Mouse (Mus musculus) retina, embryonic 14.5 days (tissue): ENCODE results near the gene Gm29776.

Experiments
- DNase-seq: peaks from one replicate; pipeline ENCODE4 v3.0.0-alpha.2; 2015; ENCODE audit warnings: low spot score

Gene Gm29776

DNA sequence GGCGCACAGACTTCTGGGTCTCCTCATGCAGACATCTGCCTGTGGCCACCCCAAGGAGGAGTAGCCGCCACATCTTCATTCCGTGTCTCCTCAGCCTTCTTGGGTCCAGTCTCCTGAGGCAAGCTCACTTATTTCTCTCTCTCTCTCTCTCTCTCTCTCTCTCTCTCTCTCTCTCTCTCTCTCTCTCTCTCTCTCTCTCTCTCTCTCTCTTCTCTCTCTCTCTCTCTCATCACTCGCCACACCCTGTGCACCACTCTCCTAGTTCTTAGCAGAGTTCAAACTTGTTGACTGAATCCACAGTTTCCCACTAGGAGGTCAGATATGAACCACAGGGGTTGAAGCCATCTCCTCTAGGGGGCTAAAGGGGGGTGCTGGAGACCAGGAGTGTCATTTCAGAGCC is at the start of gene Gm29776:
TSS of gene Gm29776 (minus strand) at position 101 of the 400 bp plus-strand sequence.
- no peak for DNase-seq

DNA sequence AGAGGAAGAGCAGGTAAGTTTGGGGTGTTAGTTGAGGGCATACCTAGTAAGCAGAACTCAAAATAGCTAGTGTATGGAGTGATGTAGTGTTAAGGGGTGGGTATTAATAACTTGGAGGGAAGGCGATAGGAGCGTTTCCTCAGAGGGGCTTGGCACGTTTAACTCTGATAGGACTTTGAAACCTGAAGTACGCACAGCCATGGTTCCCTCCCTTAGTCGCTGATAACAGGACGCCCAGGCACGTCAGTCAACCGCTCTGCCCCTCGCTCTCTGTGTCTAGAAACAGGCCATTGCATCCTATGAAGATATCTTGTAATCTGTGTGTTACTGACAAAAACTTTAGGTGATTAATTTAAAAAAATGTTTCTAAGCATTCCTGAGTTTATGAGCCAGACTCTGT is 47.4 kb upstream of the Gm29776 start:
- DNase-seq: no peak

DNA sequence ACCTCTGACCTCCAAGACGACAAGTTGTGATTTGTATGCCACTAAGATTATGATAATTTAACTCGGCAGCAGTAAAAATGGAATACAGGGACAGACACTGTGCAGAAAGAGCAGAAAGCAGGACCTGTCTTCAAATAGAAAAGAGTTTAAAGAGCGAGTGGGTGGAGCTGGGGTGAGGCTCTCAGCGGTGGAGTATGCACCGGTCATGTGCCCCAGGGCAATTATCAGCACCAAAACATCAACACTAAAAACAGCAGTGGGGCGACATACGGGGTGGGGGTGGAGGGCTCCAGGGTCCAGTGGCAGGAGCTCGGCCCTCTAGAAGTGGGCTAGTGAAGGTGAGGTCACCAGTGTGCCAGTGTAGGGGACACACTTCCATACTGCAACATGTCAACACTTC is 45.8 kb upstream of the Gm29776 start:
- no peak for DNase-seq

DNA sequence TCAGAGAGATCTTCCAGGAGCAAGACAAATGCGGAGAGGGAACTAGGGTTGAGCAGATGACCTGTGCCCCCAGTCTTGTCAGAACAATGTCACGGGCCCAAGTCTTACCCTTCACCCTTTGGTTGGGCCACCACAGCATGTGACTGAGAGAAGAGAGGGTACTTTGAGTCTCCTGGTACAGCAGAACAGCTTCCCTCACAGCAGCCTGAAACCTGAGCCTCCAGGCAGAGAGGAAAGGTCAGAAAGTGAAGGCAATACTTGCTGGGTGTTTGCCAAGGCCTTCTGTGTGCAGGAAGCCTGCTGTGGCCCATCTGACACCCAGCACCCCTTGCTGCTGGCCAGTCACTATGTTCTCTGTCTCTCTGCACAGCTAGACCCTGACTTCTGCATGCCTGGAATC is 43.7 kb upstream of the Gm29776 start:
- no peak for DNase-seq

DNA sequence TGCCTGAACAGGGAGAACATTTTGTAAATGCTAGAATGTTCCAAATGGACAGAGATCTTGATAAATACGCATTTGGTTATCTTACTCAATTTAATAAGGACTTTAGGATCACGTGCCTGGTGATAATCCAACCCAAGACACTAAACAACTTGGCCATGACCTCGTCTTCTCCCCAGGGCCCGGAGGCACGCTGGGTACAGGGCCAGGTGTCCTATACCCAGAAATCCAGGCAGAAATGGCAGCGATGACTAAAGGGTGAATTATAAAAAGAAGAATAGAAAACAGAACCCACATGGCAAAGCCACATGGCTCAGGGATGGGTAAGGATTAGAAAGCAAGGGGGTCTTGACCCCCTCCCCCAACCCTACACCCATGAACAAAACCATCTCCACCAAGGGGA is 43.1 kb upstream of the Gm29776 start:
- no peak for DNase-seq

DNA sequence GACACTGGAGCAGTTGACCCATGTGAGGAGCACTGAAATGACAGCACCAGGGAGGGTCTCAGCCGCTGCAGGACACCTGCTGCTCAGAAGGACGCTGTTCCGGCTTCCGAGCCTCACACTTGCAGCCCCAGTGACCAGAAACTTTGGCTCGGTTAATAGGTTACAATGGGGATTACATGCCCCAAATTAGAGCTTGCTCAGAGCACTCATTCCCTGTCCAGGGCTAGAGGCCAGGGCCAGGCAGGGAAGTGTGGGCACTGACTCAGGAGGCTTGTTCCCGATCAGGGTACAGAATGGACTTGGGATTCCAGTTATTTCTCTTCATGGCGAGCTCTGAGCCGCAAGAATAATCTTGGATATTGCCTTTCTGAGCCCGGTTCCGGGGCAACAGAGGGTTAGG is 39.0 kb upstream of the Gm29776 start:
- DNase-seq: peak; percentile 41

DNA sequence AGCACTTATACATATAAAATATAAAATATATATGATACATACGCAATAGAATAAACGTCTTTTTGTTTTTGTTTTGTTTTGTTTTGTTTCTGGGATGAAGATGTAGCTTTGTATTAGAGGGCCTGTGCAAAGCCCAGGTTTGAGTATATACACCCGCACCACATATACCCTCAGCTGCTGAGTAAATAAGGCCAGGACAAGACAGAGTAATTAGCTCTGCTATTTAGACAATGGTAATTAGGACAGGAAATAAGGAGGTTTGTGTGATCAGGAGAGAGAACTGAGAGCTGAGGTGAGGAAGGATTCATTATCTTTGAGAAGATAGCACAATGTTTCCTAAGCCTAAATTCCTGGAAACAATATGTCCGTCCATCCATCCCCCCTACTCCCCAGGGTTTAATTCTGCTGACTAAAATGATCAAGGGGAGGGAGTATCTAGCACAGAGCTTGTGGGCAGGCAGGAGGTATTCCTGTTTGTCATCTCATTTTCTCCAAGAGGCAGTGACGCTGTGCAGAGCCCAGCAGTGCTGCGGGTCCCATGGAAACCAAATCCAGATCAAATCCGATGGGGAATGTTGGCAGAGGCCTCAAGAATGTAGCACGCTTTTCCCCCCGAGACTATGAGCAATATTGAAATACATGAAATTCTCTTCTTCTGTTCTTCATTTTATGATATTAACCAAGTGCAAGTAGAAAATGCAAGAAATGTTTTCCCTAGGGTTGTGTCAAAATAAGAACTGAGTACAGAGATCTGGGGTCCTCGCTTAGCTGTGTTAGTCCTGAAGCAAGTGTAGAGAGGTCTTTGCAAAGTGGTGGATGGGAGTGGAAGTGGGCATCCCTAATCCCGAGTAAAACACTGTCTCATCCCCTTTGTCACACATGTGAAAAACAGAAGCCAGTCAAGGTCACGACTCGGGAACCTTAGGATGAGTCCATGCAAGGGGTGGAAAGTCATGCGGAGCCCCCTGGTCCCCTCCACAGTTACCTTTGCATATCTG is 38.2 kb upstream of the Gm29776 start:
- peak; percentile 49 for DNase-seq

DNA sequence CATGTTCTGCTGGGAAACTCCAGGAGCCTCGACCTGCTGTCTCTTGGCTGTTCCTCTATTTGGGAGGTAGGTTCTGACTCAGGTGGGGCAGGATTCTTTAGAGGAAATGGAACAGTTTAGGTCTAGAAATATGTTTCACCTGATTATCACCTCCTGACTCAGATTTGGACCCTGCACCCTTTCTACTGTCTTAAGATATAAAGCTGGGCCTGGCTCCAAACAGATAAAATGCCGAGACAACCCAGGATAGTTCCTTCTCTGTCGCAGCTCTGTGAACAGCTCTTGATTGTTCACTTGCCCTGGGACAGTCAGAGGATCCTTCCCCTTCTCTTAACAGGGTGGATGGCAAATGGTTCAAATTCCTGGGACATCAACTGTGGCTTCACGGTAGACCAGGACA is 36.6 kb upstream of the Gm29776 start:
- no peak for DNase-seq

- DNase-seq: no peak
These were observed 35.4 kb upstream of the Gm29776 start for GRCm38 (mm10) chr14:54734004-54734403.

GRCm38 (mm10) chr14:54732206-54732605 is 33.6 kb upstream of the Gm29776 start:
- no peak for DNase-seq

- DNase-seq: no peak
These were observed 31.7 kb upstream of the Gm29776 start for GRCm38 (mm10) chr14:54730305-54730704.

GRCm38 (mm10) chr14:54728823-54729653 is 30.4 kb upstream of the Gm29776 start:
- no peak for DNase-seq

GRCm38 (mm10) chr14:54727565-54727964 is 28.9 kb upstream of the Gm29776 start:
- DNase-seq: no peak

- DNase-seq: no peak
These were observed 25.4 kb upstream of the Gm29776 start for GRCm38 (mm10) chr14:54724049-54724448.

DNA sequence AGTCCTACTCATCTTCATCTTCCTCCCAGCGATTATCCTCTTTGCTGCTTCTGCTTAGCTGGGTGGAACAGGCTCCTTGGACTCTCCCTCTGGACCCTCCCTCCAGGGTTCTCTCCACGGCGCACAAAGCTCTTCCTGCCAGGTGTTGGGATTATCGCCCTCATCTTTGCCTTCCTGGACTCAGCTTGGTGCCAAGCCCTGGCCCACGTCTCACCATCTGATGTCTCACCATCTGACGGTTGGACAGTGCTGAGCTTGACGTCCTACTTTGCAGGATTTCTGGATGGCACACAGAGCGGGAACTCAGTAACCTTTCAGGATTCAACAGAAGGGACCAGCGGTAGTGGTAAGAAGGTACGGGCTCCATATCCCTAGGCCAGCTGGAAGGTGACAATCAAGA is 23.1 kb upstream of the Gm29776 start:
- DNase-seq: no peak

DNA sequence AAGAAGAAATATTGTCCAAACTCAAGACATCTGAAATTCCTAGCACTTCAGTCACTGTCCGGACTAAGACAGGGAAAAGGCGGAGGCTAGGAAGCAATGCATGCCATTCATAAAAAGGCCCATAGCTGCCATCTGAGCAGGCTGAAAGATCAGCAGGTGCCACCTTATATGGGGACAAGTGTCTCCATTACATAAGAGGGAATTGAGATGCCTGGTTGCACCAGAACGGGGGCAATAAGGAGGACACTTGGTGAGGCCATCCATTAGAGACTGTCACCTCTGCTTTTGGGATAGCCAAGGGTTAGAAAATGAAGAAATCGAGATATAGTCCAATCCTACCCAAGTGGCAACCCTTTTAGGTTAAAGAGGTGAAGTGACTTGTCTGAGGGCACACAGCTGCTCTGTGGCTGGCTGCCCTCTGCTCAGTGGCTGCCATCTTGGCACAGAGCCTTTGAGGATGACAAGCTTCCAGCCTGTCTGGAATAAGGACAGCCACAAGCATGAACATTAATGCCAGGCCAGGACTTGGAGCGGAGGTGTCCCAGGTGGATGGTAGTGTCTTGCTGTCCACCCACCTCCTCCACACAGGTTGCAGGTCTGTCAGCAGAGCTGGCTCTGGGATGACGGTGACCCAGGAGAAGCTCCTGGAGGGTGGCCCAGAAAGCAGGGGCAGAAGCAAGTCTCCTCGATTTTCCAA is 22.2 kb upstream of the Gm29776 start:
- no peak for DNase-seq

DNA sequence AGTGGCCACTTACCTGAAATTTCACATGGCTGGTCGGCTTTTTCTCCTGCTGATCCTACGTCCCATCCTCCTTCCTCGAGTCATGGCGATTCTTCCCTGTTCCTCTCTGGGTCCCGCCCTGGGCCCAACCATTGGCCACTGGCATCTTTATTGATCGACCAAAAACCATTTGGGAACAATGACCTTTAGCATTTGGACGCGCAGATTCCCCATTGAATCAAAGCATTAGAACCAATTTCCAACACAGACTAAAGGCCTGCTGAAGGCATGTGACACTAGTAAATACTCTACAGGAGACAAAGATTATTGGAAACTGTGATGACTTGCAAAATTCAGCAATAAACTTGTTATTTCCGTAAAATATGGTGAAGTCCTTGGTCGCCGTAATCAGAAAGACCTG is 21.4 kb upstream of the Gm29776 start:
- no peak for DNase-seq

- no peak for DNase-seq
These were observed 16.8 kb upstream of the Gm29776 start for GRCm38 (mm10) chr14:54715402-54715801.

- peak; percentile 46 for DNase-seq
These were observed 16.0 kb upstream of the Gm29776 start for GRCm38 (mm10) chr14:54714617-54715081.

- DNase-seq: peak; percentile 95
These were observed 15.5 kb upstream of the Gm29776 start for GRCm38 (mm10) chr14:54714121-54714520.

- no peak for DNase-seq
These were observed 14.2 kb upstream of the Gm29776 start for GRCm38 (mm10) chr14:54712861-54713260.

DNA sequence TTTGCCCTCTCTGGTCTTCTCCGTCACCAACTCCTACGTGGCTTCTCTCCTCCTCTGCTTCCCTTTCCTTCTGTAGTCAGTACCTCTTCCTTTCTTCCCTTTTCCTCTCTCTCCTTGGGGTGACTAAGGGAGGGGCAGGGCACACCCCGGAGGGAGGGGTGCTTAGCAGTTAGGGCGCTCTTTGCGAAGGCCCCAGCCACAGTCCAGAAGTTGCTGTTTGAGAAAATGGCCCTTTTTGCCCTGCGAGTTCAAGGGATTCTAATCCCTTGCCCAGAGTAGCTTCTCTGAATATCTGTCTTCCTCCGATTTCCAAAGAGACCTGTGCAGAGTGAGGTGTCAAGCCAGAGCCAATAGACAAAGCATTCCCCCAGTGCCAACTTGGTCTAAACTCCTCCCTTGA is 13.4 kb upstream of the Gm29776 start, which contains the start of gene Cebpe:
TSS of gene Cebpe (minus strand) at position 101 of the 400 bp plus-strand sequence.
- no peak for DNase-seq
